Mouse (Mus musculus): ENCODE data around the gene Il20. TPM values are rescaled to one million over a fixed set of nuclear protein-coding genes. Genes with fewer than 3 reads are reported as not detected.

The Il20 gene
- polyA plus RNA-seq, 1 experiment from 2014 or later = not detected

DNA sequence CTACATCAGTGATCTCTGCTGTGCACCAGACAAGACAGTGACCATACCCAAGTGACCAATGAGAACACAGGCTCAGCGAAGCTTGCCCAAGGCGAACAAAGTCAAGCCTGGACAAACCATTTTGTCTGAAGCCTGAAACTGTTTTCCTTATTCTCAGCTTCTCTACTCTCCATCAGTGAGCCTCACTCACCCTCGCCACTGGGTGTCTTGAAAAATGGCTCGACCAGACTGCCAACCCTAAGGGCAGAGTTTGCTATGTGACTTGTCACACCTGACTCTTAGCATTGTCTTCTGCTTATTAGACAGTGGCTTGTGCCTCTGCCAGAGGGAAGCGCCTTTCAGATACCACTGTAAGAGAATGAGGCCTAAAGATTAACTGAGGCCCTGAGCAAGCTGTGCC lies 46.5 kb downstream of the Il20 start:
- H3K9me3 ChIP-seq = no peaks in the 10 kb centered on the region
- H3K4me3 ChIP-seq = no peak overlapping the region
- 82% methylated on average over 5 of the region's 5 CpGs for WGBS
- no peak overlapping the region for H3K9ac ChIP-seq
- ATAC-seq (ENCODE audit: extremely low read depth, insufficient number of reproducible peaks, low FRiP score, low TSS enrichment) = no peak
- no peaks in the 10 kb centered on the region for H3K27me3 ChIP-seq (replicated peaks)
- H3K36me3 ChIP-seq = no peaks in the 10 kb centered on the region
- no peaks in the 10 kb centered on the region for H3K4me1 ChIP-seq
- no peak overlapping the region for H3K4me2 ChIP-seq
- no peak overlapping the region for H3K27ac ChIP-seq (replicated peaks)

DNA sequence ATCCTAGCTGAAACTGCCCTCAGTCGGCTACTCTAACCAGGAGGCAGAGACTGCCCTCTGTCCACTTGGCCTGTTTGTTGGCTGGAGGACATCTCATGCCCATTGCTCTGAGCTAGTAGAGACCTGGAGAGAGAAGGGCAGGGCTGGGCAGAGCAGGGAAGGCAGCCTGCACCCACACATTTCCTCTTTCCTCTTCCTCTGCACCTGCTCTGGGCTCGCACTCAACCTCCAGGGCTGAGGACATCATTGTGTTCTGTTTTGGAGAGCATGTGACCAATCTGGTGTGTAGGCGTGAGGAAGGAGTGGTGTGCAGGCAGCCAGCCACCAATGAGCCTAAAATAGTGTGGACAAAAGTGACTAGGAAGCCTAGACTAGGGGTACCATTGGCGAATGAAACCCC lies 47.0 kb downstream of the Il20 start:
- no peak for ATAC-seq (ENCODE audit: extremely low read depth, insufficient number of reproducible peaks, low FRiP score, low TSS enrichment)
- no peaks in the 10 kb centered on the region for H3K9me3 ChIP-seq
- 65% methylated on average over 4 of the region's 4 CpGs for WGBS

DNA sequence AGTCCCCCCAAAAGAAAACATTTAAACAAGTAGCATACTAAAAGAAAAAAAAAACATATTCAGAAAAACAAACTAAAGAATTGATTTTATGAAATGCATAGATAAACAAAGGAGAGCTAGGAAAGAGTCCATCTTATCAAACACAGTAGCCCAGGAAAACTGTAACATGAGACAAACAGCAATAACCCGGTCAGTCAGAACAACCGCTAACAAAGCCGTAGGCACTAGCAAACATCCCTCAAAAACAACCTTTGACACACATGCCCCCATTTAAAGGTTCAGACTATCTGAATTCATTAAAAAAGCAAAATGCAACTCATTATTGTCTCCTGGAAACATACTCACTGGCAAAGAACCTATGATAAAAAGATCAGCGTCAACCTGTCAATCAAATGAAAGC lies 53.8 kb downstream of the Il20 start:
- no peak overlapping the region for H3K27ac ChIP-seq (replicated peaks)
- no peaks in the 10 kb centered on the region for H3K4me1 ChIP-seq
- H3K27me3 ChIP-seq (replicated peaks) = no peaks in the 10 kb centered on the region
- 81% methylated on average over 4 of the region's 4 CpGs for WGBS
- H3K9ac ChIP-seq = no peak overlapping the region
- no peak for ATAC-seq (ENCODE audit: extremely low read depth, insufficient number of reproducible peaks, low FRiP score, low TSS enrichment)
- no peaks in the 10 kb centered on the region for H3K36me3 ChIP-seq
- H3K9me3 ChIP-seq = no peaks in the 10 kb centered on the region
- no peak overlapping the region for H3K4me3 ChIP-seq
- H3K4me2 ChIP-seq = no peak overlapping the region

More for the DNA sequence above, 47.0 kb downstream of the Il20 start:
- H3K9ac ChIP-seq = no peak overlapping the region
- no peaks in the 10 kb centered on the region for H3K27me3 ChIP-seq (replicated peaks)
- H3K4me2 ChIP-seq = no peak overlapping the region
- no peak overlapping the region for H3K4me3 ChIP-seq
- H3K4me1 ChIP-seq = no peaks in the 10 kb centered on the region
- H3K27ac ChIP-seq (replicated peaks) = no peak overlapping the region
- H3K36me3 ChIP-seq = no peaks in the 10 kb centered on the region

Other genes with a start within 250 kb of the Il20 start
- gene C4bp, start 249.8 kb downstream of the Il20 start, polyA plus RNA-seq (2015; fragmentation: Nextera tagmentation; extraction: Ambion mirVana) = 0.09 TPM in 1 of 2 replicates, not detected in the other
- gene Gm29427, start 195.7 kb downstream of the Il20 start, polyA plus RNA-seq (2015; fragmentation: Nextera tagmentation; extraction: Ambion mirVana) = 0.11 TPM in 1 of 2 replicates, not detected in the other
- 9.4 and 10.1 TPM in 2 replicates for gene Yod1, start 194.1 kb downstream of the Il20 start, polyA plus RNA-seq (2015; fragmentation: Nextera tagmentation; extraction: Ambion mirVana)
- 5.3 and 6.7 TPM in 2 replicates for gene Pfkfb2, start 182.2 kb downstream of the Il20 start, polyA plus RNA-seq (2015; fragmentation: Nextera tagmentation; extraction: Ambion mirVana)
- 1.0 TPM in 2 replicates for gene AA986860, start 179.5 kb downstream of the Il20 start, polyA plus RNA-seq (2015; fragmentation: Nextera tagmentation; extraction: Ambion mirVana)
- gene Fcamr, start 110.5 kb downstream of the Il20 start, polyA plus RNA-seq (2015; fragmentation: Nextera tagmentation; extraction: Ambion mirVana) = 0.10 TPM in 1 of 2 replicates, not detected in the other
- gene Pigr, start 84.8 kb downstream of the Il20 start, polyA plus RNA-seq (2015; fragmentation: Nextera tagmentation; extraction: Ambion mirVana) = not detected in 2 replicates
- gene Fcmr, start 45.8 kb downstream of the Il20 start, polyA plus RNA-seq (2015; fragmentation: Nextera tagmentation; extraction: Ambion mirVana) = 1.1 TPM in 2 replicates
- not detected in 2 replicates for gene Il24, start 24.0 kb downstream of the Il20 start, polyA plus RNA-seq (2015; fragmentation: Nextera tagmentation; extraction: Ambion mirVana)
- gene Il19, start 28.7 kb upstream of the Il20 start, polyA plus RNA-seq (2015; fragmentation: Nextera tagmentation; extraction: Ambion mirVana) = not detected in 2 replicates
- not detected in 2 replicates for gene Il10, start 108.4 kb upstream of the Il20 start, polyA plus RNA-seq (2015; fragmentation: Nextera tagmentation; extraction: Ambion mirVana)
- gene Mapkapk2, start 186.4 kb upstream of the Il20 start, polyA plus RNA-seq (2015; fragmentation: Nextera tagmentation; extraction: Ambion mirVana) = 60.0 and 62.0 TPM in 2 replicates
- 3.2 and 4.5 TPM in 2 replicates for gene Dyrk3, start 226.9 kb upstream of the Il20 start, polyA plus RNA-seq (2015; fragmentation: Nextera tagmentation; extraction: Ambion mirVana)
- 41.1 and 47.1 TPM in 2 replicates for gene Eif2d, start 241.7 kb upstream of the Il20 start, polyA plus RNA-seq (2015; fragmentation: Nextera tagmentation; extraction: Ambion mirVana)